Mouse (Mus musculus) lung, postnatal 0 days (tissue): ENCODE data around the gene Ocrl.

Experiments
- CTCF ChIP-seq: IDR thresholded peaks from 2 replicates; pipeline ENCODE4 v1.5.1; 2016; ENCODE audit warnings: antibody characterized with exemption, mild to moderate bottlenecking
- EP300 ChIP-seq: IDR thresholded peaks from 2 replicates; pipeline ENCODE4 v1.6.1; 2016; ENCODE audit warnings: antibody characterized with exemption, mild to moderate bottlenecking, control low read depth

DNA sequence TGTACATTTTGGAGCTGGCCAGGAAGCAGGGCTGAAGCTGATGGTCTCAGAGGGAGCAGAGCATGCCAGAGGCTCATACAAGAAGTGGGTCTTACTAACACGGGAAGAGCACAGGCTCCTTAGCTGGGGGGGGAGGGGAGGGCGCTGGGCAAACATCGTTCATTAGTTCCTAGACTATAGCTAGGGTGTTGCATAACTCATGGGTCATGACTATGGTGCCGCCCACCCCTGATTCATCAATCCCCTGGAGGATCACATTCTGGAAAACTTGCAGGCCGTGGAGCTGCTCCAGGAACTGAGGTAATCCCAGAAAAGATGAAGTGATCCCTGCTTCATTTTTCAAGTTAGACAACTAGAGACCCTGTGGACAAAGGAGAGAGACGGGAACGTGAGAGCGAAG lies 75.8 kb downstream of the Ocrl start:
- TF ChIP-seq CTCF: no peak
- no peak for TF ChIP-seq EP300
